Mouse (Mus musculus): ENCODE measurements at regions not wholly inside any gene's neighbourhood (a gene's known extent, or its start where the extent isn't known, plus 50 kb on each side); places are given as distances from the start of the nearest gene placed in this dataset.

DNA sequence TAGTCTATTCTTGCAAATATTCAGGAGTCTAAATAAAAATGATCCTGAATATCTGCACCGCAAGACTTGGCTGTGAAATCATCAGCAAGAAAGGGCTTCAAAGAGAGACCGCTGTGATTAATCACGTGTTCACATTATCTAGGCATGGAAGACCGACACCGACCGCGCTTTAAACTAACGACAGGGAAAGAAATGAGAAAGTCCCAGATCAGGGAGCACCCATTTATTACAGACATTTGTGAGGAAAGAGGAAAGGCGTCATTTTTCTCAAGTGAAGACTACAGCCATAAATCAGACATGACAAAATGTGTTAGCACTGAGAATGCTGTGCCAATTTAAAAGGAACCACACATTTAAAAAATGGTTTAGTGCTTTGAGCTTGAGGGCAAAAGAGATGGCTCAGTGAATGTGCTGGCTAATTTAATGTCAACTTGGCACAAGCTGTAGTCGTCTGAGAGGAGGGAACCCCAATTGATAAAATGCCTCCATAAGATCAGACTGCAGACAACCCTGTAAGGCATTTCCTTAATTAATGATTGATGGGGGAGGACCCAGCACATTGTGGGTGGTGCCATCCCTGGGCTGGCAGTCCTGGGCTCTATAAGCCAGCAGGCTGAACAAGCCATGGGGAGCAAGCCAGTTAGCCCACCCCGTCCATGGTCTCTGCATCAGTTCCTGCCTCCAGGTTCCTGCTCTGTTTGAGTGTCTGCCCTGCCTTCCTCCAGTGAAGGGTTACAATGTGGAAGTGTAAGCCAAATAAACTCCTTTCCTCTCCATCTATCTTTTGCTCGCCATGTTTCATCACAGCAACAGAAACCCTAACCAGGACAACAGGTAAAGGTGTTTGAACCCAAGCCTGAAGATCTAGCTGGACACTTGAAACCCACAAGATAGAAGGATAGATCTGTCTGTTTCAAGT lies 81.5 kb upstream of the Gm47985 start:
- no peak overlapping the region for H3K4me3 ChIP-seq (ENCODE audit: insufficient read depth, low read depth, low read length)
- no peaks in the 10 kb centered on the region for H3K27me3 ChIP-seq (replicated peaks; ENCODE audit: control insufficient read depth, insufficient read depth, low read length)
- no peak for TF ChIP-seq POLR2A (IDR thresholded peaks at IDR 0.05; ENCODE audit: low read depth, low read length)
- TF ChIP-seq CTCF (conservative IDR thresholded peaks at IDR 0.05; ENCODE audit: insufficient read depth, insufficient read length, low read depth, low read length) = no peak
- no peaks in the 10 kb centered on the region for H3K36me3 ChIP-seq (ENCODE audit: control insufficient read depth, insufficient read depth, low read length)
- peaks cover 9% of the 10 kb centered on the region; the same call in 1 of the 2 replicates for H3K4me1 ChIP-seq (ENCODE audit: control insufficient read depth, insufficient read depth, low read length)
- WGBS = 68% methylated on average over 12 of the region's 12 CpGs
- H3K27ac ChIP-seq (ENCODE audit: insufficient read depth, low read depth, low read length) = no peak overlapping the region
- DNase-seq = peak; percentile 36

DNA sequence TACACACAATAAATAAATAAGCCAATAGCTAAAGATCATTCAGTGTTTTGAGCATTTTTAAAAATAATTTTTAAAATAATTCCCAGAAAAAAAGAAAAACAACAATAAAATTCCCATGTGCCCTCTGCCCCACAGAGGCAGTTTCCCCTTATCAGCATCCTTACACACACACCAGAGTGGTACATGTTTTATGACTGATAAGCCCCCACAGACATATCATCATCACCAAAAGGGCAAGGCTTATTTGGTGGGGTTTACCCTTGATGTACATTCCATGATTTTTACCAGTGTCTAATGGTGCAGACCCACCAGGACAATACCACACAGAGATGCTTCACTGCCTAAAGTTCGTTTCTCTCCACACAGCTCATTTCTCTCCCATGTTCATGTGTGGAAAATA lies 80.8 kb upstream of the Gm47985 start:
- Histone ChIP-seq H3K36me3 (ENCODE audit: control insufficient read depth, insufficient read depth, low read length) (no peaks in the 10 kb centered on the region), H3K4me1 (ENCODE audit: control insufficient read depth, insufficient read depth, low read length) (peaks cover 9% of the 10 kb centered on the region; the same call in 1 of the 2 replicates), H3K27me3 (replicated peaks; ENCODE audit: control insufficient read depth, insufficient read depth, low read length) (no peaks in the 10 kb centered on the region), H3K27ac (ENCODE audit: insufficient read depth, low read depth, low read length) (no peak overlapping the region), H3K4me3 (ENCODE audit: insufficient read depth, low read depth, low read length) (no peak overlapping the region)
- DNase-seq = no peak
- WGBS = 96% methylated on average over 1 of the region's 1 CpGs
- TF ChIP-seq CTCF (conservative IDR thresholded peaks at IDR 0.05; ENCODE audit: insufficient read depth, insufficient read length, low read depth, low read length) (no peak), POLR2A (IDR thresholded peaks at IDR 0.05; ENCODE audit: low read depth, low read length) (no peak)

DNA sequence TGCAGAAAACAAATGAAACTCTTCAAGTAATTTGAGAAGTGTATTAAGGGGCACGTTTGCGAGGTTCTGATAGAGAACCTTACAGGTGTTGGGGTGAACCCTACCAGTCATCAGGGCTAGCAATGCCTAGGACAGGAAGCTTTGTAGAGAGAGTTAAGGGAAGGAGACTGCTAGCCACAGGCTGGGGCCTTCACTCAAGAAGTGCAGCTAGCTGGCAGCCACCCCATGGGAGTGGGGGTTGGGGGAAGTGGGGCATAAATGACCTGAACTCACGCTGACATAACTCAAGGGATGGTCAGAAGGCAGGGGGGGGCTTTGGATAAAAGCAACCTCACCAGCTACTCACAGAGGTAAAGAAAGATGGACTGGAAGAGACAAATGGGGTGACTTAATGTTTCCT lies 80.3 kb upstream of the Gm47985 start:
- Histone ChIP-seq H3K27me3 (replicated peaks; ENCODE audit: control insufficient read depth, insufficient read depth, low read length) (no peaks in the 10 kb centered on the region), H3K27ac (ENCODE audit: insufficient read depth, low read depth, low read length) (no peak overlapping the region), H3K4me3 (ENCODE audit: insufficient read depth, low read depth, low read length) (no peak overlapping the region), H3K4me1 (ENCODE audit: control insufficient read depth, insufficient read depth, low read length) (peaks cover 9% of the 10 kb centered on the region; the same call in 1 of the 2 replicates), H3K36me3 (ENCODE audit: control insufficient read depth, insufficient read depth, low read length) (no peaks in the 10 kb centered on the region)
- TF ChIP-seq CTCF (conservative IDR thresholded peaks at IDR 0.05; ENCODE audit: insufficient read depth, insufficient read length, low read depth, low read length) = no peak
- TF ChIP-seq POLR2A (IDR thresholded peaks at IDR 0.05; ENCODE audit: low read depth, low read length) = no peak
- DNase-seq = no peak
- 85% methylated on average over 3 of the region's 3 CpGs for WGBS

DNA sequence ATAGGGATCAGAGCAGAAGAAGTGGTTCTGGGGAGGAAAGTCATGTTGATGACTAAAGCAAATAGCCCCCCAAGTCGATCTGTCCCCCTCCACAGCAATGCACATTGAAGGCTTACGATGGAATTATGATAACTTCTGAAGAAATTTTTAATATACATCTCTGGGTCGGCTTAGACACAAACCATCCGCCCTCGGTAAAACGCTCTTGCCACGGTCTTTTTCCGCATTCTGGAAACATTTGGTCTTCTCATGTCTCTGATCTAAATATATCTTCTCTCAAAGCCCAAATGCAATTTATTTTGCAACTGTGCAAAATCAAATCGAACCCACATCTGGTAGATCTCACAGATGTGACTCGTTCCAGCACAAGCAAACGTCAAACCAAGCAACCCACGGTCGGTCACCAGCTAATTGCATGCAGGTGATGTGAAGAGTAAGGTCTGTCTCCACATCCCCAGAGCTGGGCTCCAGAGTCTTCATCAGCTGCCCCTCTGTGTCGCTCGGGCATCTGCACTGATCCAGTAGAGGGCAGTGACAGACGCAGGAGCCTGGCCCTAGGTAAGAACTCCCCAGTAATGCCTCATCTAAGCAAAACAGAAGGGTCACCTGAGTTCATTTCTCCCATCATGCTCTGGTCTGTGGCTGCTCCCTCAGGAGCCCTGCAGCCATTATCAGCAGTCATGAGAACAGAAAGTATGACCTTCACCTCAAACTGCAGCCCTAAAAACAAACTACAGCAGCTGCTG lies 79.5 kb upstream of the Gm47985 start:
- H3K27ac ChIP-seq (ENCODE audit: insufficient read depth, low read depth, low read length) = peak overlapping the region; percentile 87; the same call in 1 of the 2 replicates
- H3K27me3 ChIP-seq (replicated peaks; ENCODE audit: control insufficient read depth, insufficient read depth, low read length) = no peaks in the 10 kb centered on the region
- H3K4me3 ChIP-seq (ENCODE audit: insufficient read depth, low read depth, low read length) = no peak overlapping the region
- DNase-seq = peak; percentile 61
- no peaks in the 10 kb centered on the region for H3K36me3 ChIP-seq (ENCODE audit: control insufficient read depth, insufficient read depth, low read length)
- peaks cover 9% of the 10 kb centered on the region; the same call in 1 of the 2 replicates for H3K4me1 ChIP-seq (ENCODE audit: control insufficient read depth, insufficient read depth, low read length)
- TF ChIP-seq CTCF (conservative IDR thresholded peaks at IDR 0.05; ENCODE audit: insufficient read depth, insufficient read length, low read depth, low read length) = peak; percentile 52
- no peak for TF ChIP-seq POLR2A (IDR thresholded peaks at IDR 0.05; ENCODE audit: low read depth, low read length)
- WGBS = 81% methylated on average over 16 of the region's 16 CpGs

DNA sequence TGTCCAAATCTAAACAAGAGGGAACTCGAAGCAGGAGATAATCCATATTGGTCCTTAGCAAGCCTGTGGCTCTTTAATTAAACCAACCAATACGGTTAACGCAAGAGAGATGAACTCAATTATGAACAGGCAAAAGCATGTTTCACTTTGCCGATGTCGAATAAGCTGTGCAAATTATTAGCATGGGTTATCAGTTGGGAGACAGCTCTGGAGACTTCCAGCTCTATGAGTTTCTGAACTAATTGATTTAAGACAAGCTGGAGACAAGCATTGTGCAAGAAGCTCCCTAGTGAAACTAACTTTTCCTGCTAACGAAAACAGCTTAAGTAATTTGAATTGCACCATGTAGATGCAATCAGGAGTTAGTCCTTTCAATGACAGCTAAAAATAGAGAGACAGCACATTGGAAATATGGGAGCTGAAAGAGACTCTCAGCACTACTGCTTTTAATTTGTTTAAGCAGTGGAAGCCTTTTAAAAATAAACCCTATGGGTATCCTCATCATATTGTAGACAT lies 78.8 kb upstream of the Gm47985 start:
- H3K27ac ChIP-seq (ENCODE audit: insufficient read depth, low read depth, low read length) = peak overlapping the region; percentile 87
- H3K4me3 ChIP-seq (ENCODE audit: insufficient read depth, low read depth, low read length) = no peak overlapping the region
- H3K4me1 ChIP-seq (ENCODE audit: control insufficient read depth, insufficient read depth, low read length) = peaks cover 9% of the 10 kb centered on the region; the same call in 1 of the 2 replicates
- no peaks in the 10 kb centered on the region for H3K36me3 ChIP-seq (ENCODE audit: control insufficient read depth, insufficient read depth, low read length)
- 65% methylated on average over 6 of the region's 6 CpGs for WGBS
- peak; percentile 36 for DNase-seq
- TF ChIP-seq POLR2A (IDR thresholded peaks at IDR 0.05; ENCODE audit: low read depth, low read length) = no peak
- TF ChIP-seq CTCF (conservative IDR thresholded peaks at IDR 0.05; ENCODE audit: insufficient read depth, insufficient read length, low read depth, low read length) = no peak
- no peaks in the 10 kb centered on the region for H3K27me3 ChIP-seq (replicated peaks; ENCODE audit: control insufficient read depth, insufficient read depth, low read length)

DNA sequence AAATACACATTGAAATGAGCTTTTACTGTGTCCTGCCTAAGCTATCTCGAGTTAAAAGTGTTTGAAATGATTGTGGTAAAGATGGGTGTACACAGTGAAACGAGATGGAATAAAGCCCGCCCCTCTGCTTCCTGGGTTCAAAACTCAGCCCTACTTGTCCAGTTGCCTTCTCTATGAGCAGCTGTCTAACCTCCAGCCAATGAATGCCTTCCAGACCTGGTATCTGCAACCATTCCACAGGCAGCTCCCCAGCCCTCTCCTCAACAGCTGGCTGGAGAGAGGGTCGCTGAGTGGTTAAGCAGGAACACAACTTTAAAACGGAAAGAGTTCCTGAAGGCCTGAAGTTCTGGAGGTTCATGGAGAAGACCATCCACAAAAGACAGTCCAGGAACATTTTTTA lies 78.0 kb upstream of the Gm47985 start:
- 90% methylated on average over 5 of the region's 5 CpGs for WGBS
- no peak overlapping the region for H3K27ac ChIP-seq (ENCODE audit: insufficient read depth, low read depth, low read length)

More for the DNA sequence above, 78.0 kb upstream of the Gm47985 start:
- H3K36me3 ChIP-seq (ENCODE audit: control insufficient read depth, insufficient read depth, low read length) = no peaks in the 10 kb centered on the region
- H3K4me3 ChIP-seq (ENCODE audit: insufficient read depth, low read depth, low read length) = no peak overlapping the region
- no peak for TF ChIP-seq POLR2A (IDR thresholded peaks at IDR 0.05; ENCODE audit: low read depth, low read length)
- no peak for TF ChIP-seq CTCF (conservative IDR thresholded peaks at IDR 0.05; ENCODE audit: insufficient read depth, insufficient read length, low read depth, low read length)
- no peak for DNase-seq
- peaks cover 9% of the 10 kb centered on the region; the same call in 1 of the 2 replicates for H3K4me1 ChIP-seq (ENCODE audit: control insufficient read depth, insufficient read depth, low read length)
- H3K27me3 ChIP-seq (replicated peaks; ENCODE audit: control insufficient read depth, insufficient read depth, low read length) = no peaks in the 10 kb centered on the region

Measured in kidney, adult 2 months (tissue).